Mouse (Mus musculus) limb, embryonic 10.5 days (tissue): ENCODE measurements around the gene Akr1b7. TPM values are rescaled to one million over a fixed set of nuclear protein-coding genes. Genes with fewer than 3 reads are reported as not detected.

Experiments used
- DNase-seq: peaks from one replicate; pipeline ENCODE4 v3.0.0-alpha.2; 2017; ENCODE audit warnings: low spot score
- H3K27ac ChIP-seq: fragments of 300-500 bp; sonication (generic); 2 replicates; pipeline ENCODE4 v1.5.1; 2016; ENCODE audit warnings: mild to moderate bottlenecking
- H3K27me3 ChIP-seq: fragments of 300-500 bp; sonication (generic); 2 replicates; pipeline ENCODE4 v1.6.1; 2016; ENCODE audit warnings: low read depth, mild to moderate bottlenecking; ENCODE audit not compliant: poor library complexity, severe bottlenecking
- H3K36me3 ChIP-seq: fragments of 300-500 bp; sonication (generic); 2 replicates; pipeline ENCODE4 v1.6.1; 2016; ENCODE audit warnings: mild to moderate bottlenecking, moderate library complexity
- H3K4me1 ChIP-seq: fragments of 300-500 bp; sonication (generic); 2 replicates; pipeline ENCODE4 v1.6.1; 2016
- H3K4me3 ChIP-seq: fragments of 300-500 bp; sonication (generic); 2 replicates; pipeline ENCODE4 v1.5.1; 2016; ENCODE audit warnings: mild to moderate bottlenecking, moderate library complexity
- H3K9me3 ChIP-seq: fragments of 300-500 bp; sonication (generic); replicated peaks from 2 replicates; pipeline ENCODE4 v1.6.1; 2016; ENCODE audit warnings: mild to moderate bottlenecking
- WGBS: fragments of 180-500 bp; shearing (Covaris S2); methylation state at CpG from one replicate; pipeline ENCODE4 v1.1.7; 2016; 5-methylcytosine and 5-hydroxymethylcytosine counted together
- polyA plus RNA-seq: library from polyadenylated mRNA; unstranded; fragments of >200 nt; fragmentation: Nextera tagmentation; extraction: Ambion mirVana; gene quantifications from 2 replicates; pipeline ENCODE4 v1.2.1, GENCODE M21; 2016

Gene Akr1b7
- polyA plus RNA-seq, 1 experiment from 2014 or later = not detected

DNA sequence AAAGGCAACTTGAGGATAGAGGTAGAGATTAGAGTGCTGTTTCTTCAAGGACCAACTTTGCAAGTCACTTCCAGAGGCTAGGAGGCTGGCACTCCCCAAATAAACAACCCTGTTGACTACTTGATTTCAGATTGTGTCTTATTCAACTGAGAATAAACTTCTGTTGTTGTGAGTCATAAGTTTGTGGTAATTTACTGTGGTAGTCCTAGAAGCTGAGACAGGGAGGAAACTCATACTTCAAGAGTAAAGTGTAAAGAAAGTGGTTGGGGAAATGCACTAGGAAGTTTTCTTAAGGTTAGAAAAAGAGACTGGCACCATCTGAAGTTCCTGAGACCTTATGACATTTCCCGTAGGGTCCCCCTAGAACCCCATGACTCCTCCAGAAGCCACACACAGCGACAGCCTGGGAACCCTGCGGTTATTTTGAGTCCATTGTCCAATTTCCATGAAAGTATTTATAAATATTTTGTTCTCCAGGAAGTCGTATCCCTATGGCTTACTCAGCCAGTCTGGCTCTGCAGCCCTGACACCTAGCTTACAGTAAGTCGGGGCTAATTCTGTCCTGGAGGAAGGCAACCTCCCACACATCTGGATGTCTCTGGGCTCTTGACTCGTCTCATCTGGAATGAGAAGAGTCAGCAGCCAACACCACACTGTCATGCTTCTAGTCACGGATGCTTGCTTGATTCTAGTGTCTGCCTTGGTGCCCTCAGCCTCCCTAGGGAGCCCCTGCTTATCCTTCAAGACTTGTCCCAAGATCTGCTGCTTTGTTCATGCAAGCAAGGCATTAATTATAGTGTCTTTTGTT is 41.0 kb downstream of the Akr1b7 start:
- DNase-seq = no peak
- no peaks in the 10 kb centered on the region for H3K27me3 ChIP-seq
- no peak overlapping the region for H3K27ac ChIP-seq
- no peaks in the 10 kb centered on the region for H3K36me3 ChIP-seq
- H3K9me3 ChIP-seq = no peaks in the 10 kb centered on the region
- H3K4me1 ChIP-seq = no peaks in the 10 kb centered on the region
- 75% methylated on average over 7 of the region's 7 CpGs for WGBS
- no peak overlapping the region for H3K4me3 ChIP-seq

DNA sequence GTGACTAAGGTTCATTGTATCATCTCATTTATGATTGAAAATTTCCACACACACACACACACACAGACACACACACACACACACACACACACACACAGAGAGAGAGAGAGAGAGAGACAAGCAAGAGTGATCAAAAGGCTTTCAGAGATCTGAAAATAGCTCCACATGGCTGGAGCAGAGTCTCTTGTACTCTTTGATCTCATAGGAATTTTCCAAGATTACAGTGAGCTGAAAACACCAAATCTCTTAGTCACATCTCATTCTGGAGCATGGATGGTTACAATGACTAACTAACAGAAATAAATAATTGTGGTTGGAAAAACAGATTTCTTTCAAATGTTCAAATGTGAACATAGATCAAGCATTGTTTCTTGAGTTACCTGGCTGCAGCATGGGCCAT is 47.3 kb downstream of the Akr1b7 start:
- no peak overlapping the region for H3K4me3 ChIP-seq
- no peaks in the 10 kb centered on the region for H3K36me3 ChIP-seq
- H3K27ac ChIP-seq = no peak overlapping the region
- H3K9me3 ChIP-seq = no peaks in the 10 kb centered on the region
- DNase-seq = no peak
- no peaks in the 10 kb centered on the region for H3K4me1 ChIP-seq
- H3K27me3 ChIP-seq = no peaks in the 10 kb centered on the region

- 58% methylated on average over 4 of the region's 4 CpGs for WGBS
Observed at GRCm38 (mm10) chr6:34460651-34461050, 48.5 kb downstream of the Akr1b7 start.

GRCm38 (mm10) chr6:34463582-34463981 is 51.4 kb downstream of the Akr1b7 start:
- Histone ChIP-seq H3K27me3 (no peaks in the 10 kb centered on the region), H3K4me1 (no peaks in the 10 kb centered on the region), H3K27ac (no peak overlapping the region), H3K4me3 (no peak overlapping the region), H3K9me3 (no peaks in the 10 kb centered on the region), H3K36me3 (no peaks in the 10 kb centered on the region)
- 93% methylated on average over 4 of the region's 4 CpGs for WGBS
- DNase-seq = no peak

More at GRCm38 (mm10) chr6:34460651-34461050, 48.5 kb downstream of the Akr1b7 start:
- Histone ChIP-seq H3K4me3 (no peak overlapping the region), H3K4me1 (no peaks in the 10 kb centered on the region), H3K9me3 (no peaks in the 10 kb centered on the region), H3K27me3 (no peaks in the 10 kb centered on the region), H3K27ac (no peak overlapping the region), H3K36me3 (no peaks in the 10 kb centered on the region)
- no peak for DNase-seq

DNA sequence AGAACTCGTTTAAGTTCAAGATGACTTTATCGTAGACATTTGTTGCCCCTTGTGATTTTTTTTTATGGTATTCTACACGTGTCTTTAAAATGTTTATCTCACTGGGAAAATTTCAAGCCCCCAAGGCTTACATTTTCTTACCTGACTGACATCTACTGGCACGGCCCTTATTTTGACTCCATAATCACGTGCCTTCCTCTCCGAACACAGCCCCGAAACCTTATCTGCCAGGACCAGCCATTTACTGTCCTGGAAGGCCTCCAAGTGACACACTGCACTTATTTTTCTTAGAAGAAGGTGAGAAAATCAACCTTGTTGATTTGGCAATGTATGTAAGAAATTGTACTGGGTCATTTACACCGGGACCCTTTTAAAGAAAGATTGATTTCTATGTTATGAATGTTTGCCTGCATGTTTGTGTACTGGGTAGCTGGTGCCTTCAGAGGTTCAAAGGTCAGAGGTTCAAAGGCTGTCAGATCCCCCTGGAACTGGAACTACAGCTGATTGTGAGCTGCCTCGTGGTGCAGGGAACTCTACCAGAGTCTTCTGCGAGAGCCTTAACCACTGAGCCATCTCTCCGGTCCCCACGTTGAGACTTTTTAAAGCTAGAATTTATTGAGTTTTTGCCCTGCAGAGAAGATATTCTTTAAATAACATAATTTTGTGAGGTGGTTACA is 59.4 kb downstream of the Akr1b7 start:
- no peak for DNase-seq
- H3K27ac ChIP-seq = no peak overlapping the region

More for the DNA sequence above, 59.4 kb downstream of the Akr1b7 start:
- Histone ChIP-seq H3K27me3 (no peaks in the 10 kb centered on the region), H3K36me3 (no peaks in the 10 kb centered on the region), H3K9me3 (no peaks in the 10 kb centered on the region), H3K4me1 (peaks cover 7% of the 10 kb centered on the region), H3K4me3 (no peak overlapping the region)
- 85% methylated on average over 12 of the region's 12 CpGs for WGBS

Other genes starting within 250 kb of the Akr1b7 start
- 37.9 and 40.1 TPM in 2 replicates for gene Slc35b4, start 235.2 kb upstream of the Akr1b7 start, polyA plus RNA-seq
- 238 and 309 TPM in 2 replicates for gene Akr1b3, start 94.9 kb upstream of the Akr1b7 start, polyA plus RNA-seq
- 9.2 and 9.4 TPM in 2 replicates for gene Akr1b8, start 58.2 kb upstream of the Akr1b7 start, polyA plus RNA-seq
- gene Akr1b10, start 28.1 kb upstream of the Akr1b7 start, polyA plus RNA-seq = 14.6 and 17.6 TPM in 2 replicates
- 46.7 and 49.5 TPM in 2 replicates for gene Bpgm, start 63.9 kb downstream of the Akr1b7 start, polyA plus RNA-seq
- gene Cald1, start 186.2 kb downstream of the Akr1b7 start, polyA plus RNA-seq = 89.4 and 131 TPM in 2 replicates